Comparison of ENCODE assay signal across 7 mouse cellular contexts in the genomic region with DNA sequence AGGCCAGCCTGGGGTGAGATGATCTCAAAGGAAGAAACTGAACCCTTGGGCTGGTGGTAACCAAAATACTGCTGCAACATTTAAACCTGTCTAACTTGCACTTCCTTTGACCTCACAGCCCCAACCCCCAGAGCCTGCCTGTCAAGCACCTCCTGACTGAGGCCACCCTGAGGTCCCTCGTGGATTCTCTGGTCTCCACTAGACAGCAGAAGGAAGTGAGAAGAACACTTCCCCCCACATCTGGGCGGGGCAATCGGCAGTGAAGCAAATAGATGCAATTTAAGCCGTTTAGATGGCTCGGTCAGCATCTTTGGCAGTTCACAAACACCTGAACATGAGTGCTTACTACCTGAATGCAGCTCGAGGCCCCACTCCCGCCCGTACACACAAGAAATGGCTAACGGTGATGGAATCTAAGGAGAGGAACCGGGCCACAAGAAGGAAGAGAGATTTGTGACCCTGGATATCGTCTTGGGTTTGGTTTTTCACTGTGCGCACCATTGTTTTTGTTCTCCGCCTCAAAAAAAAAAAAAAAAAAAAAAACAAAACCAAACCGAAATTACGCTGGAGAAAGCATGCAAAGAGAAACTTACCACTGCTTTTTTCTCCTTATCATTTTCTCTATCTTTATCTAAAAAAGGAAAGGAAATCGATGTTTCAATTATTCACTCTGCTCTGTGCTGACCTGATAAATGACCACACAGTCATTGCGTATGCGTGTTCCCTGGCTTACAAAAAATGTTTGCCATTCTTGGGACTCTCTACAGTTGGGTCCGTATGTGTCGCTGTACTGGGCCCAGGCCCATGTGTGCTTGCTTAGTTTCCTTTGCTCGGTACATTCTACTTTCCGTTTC. TPM values are rescaled to one million over a fixed set of nuclear protein-coding genes. Genes with fewer than 3 reads are reported as not detected.
DNase-seq lines count a peak whose midpoint lies in the region; ATAC-seq and TF ChIP-seq lines count a peak whose summit lies in the region.

No protein-coding gene starts in this region.

- peak overlapping the region; percentile 84 for H3K4me2 ChIP-seq in embryonic facial prominence, embryonic 13.5 days
- H3K4me2 ChIP-seq in hindbrain, embryonic 11.5 days (replicated peaks; ENCODE audit: low read depth, low read length) = peak overlapping the region; percentile 59
- H3K4me2 ChIP-seq in limb, embryonic 14.5 days (replicated peaks; ENCODE audit: low read depth, low read length, severe bottlenecking) = peak overlapping the region; percentile 83
- H3K4me2 ChIP-seq in midbrain, embryonic 14.5 days (ENCODE audit: low read length) = peak overlapping the region; percentile 86

- no peaks in the 10 kb centered on the region for H3K27me3 ChIP-seq in embryonic facial prominence, embryonic 13.5 days
- H3K27me3 ChIP-seq in hindbrain, embryonic 11.5 days (ENCODE audit: control insufficient read depth, insufficient read depth, low read length) = no peaks in the 10 kb centered on the region
- H3K27me3 ChIP-seq in limb, embryonic 14.5 days (ENCODE audit: control insufficient read depth, insufficient read depth, low read length) = no peaks in the 10 kb centered on the region
- H3K27me3 ChIP-seq in midbrain, embryonic 14.5 days (ENCODE audit: control insufficient read depth, insufficient read depth, low read length) = no peaks in the 10 kb centered on the region

- H3K9me3 ChIP-seq in embryonic facial prominence, embryonic 13.5 days = no peaks in the 10 kb centered on the region
- no peaks in the 10 kb centered on the region for H3K9me3 ChIP-seq in hindbrain, embryonic 11.5 days (ENCODE audit: control insufficient read depth, low read length)
- no peaks in the 10 kb centered on the region for H3K9me3 ChIP-seq in limb, embryonic 14.5 days (ENCODE audit: control insufficient read depth, low read length)
- no peaks in the 10 kb centered on the region for H3K9me3 ChIP-seq in midbrain, embryonic 14.5 days (ENCODE audit: control insufficient read depth, low read length)

- H3K9ac ChIP-seq in embryonic facial prominence, embryonic 13.5 days = peak overlapping the region; percentile 87
- peak overlapping the region; percentile 85; the same call in 1 of the 2 replicates for H3K9ac ChIP-seq in hindbrain, embryonic 11.5 days (ENCODE audit: low read depth, low read length)
- H3K9ac ChIP-seq in limb, embryonic 14.5 days (ENCODE audit: low read depth, low read length, severe bottlenecking) = peak overlapping the region; percentile 74; the same call in 1 of the 2 replicates
- peak overlapping the region; percentile 86 for H3K9ac ChIP-seq in midbrain, embryonic 14.5 days (replicated peaks; ENCODE audit: low read length)

- peaks cover 12% of the 10 kb centered on the region for H3K36me3 ChIP-seq in embryonic facial prominence, embryonic 13.5 days
- peaks cover 2% of the 10 kb centered on the region; the same call in 1 of the 2 replicates for H3K36me3 ChIP-seq in hindbrain, embryonic 11.5 days (ENCODE audit: control insufficient read depth, insufficient read depth, low read length)
- peaks cover 20% of the 10 kb centered on the region for H3K36me3 ChIP-seq in limb, embryonic 14.5 days (ENCODE audit: control insufficient read depth, insufficient read depth, low read length)
- H3K36me3 ChIP-seq in midbrain, embryonic 14.5 days (ENCODE audit: control insufficient read depth, insufficient read depth, low read length) = peaks cover 23% of the 10 kb centered on the region

- ATAC-seq in embryonic facial prominence, embryonic 13.5 days (ENCODE audit: insufficient number of reproducible peaks, insufficient read depth, low FRiP score, low TSS enrichment, low read depth) = no peak
- ATAC-seq in hindbrain, embryonic 11.5 days (ENCODE audit: low FRiP score) = no peak
- ATAC-seq in limb, embryonic 14.5 days (ENCODE audit: low FRiP score, low read depth) = no peak
- no peak for ATAC-seq in midbrain, embryonic 14.5 days (ENCODE audit: low FRiP score, low TSS enrichment)

- DNase-seq in MEL-GATA-1-ER (ENCODE audit: extremely low read depth, low read depth) = peak; percentile 39
- no peak for DNase-seq in hindbrain, embryonic 11.5 days (ENCODE audit: low spot score)
- DNase-seq in limb, embryonic 14.5 days (ENCODE audit: low spot score) = no peak
- no peak for DNase-seq in midbrain, embryonic 14.5 days
- peak; percentile 54 for DNase-seq in thymus, postnatal 0 days (ENCODE audit: low spot score)
- no peak for DNase-seq in right cerebral cortex, postnatal 25 days

- H3K27ac ChIP-seq in embryonic facial prominence, embryonic 13.5 days = no peak overlapping the region
- no peak overlapping the region for H3K27ac ChIP-seq in hindbrain, embryonic 11.5 days (ENCODE audit: low read depth, low read length)
- no peak overlapping the region; the same call in 1 of the 2 replicates for H3K27ac ChIP-seq in limb, embryonic 14.5 days (replicated peaks; ENCODE audit: low read depth, low read length)
- H3K27ac ChIP-seq in midbrain, embryonic 14.5 days (replicated peaks; ENCODE audit: low read depth, low read length) = 0 out of 2 replicates have a peak overlapping the region, but pooled peaks have one; percentile 49

- 66% methylated on average over 22 of the region's 22 CpGs for WGBS in embryonic facial prominence, embryonic 13.5 days
- 77% methylated on average over 22 of the region's 22 CpGs for WGBS in hindbrain, embryonic 11.5 days
- WGBS in limb, embryonic 14.5 days = 69% methylated on average over 22 of the region's 22 CpGs
- 79% methylated on average over 22 of the region's 22 CpGs for WGBS in midbrain, embryonic 14.5 days

- H3K4me1 ChIP-seq in embryonic facial prominence, embryonic 13.5 days = peaks cover 20% of the 10 kb centered on the region
- no peaks in the 10 kb centered on the region for H3K4me1 ChIP-seq in hindbrain, embryonic 11.5 days (replicated peaks; ENCODE audit: control insufficient read depth, insufficient read depth, low read length)
- peaks cover 10% of the 10 kb centered on the region for H3K4me1 ChIP-seq in limb, embryonic 14.5 days (ENCODE audit: control insufficient read depth, insufficient read depth, low read length)
- peaks cover 17% of the 10 kb centered on the region for H3K4me1 ChIP-seq in midbrain, embryonic 14.5 days (ENCODE audit: control insufficient read depth, insufficient read depth, low read length)

- TF ChIP-seq POLR2A in limb, embryonic 14.5 days (IDR thresholded peaks at IDR 0.05; ENCODE audit: borderline replicate concordance, extremely low read depth, insufficient read depth, insufficient read length) = no peak

- peak overlapping the region; percentile 90 for H3K4me3 ChIP-seq in embryonic facial prominence, embryonic 13.5 days
- H3K4me3 ChIP-seq in hindbrain, embryonic 11.5 days (ENCODE audit: low read depth, low read length) = peak overlapping the region; percentile 87
- peak overlapping the region; percentile 80 for H3K4me3 ChIP-seq in limb, embryonic 14.5 days (replicated peaks; ENCODE audit: low read length)
- peak overlapping the region; percentile 91 for H3K4me3 ChIP-seq in midbrain, embryonic 14.5 days (replicated peaks; ENCODE audit: low read depth, low read length)

RNA-seq across cellular contexts. Expression of a gene that starts 1.1 kb away (rescaled TPM):
- polyA plus RNA-seq in embryonic facial prominence, embryonic 13.5 days (2015; fragmentation: Nextera tagmentation; extraction: Ambion mirVana) = 19.8 and 21.7 TPM in 2 replicates
- polyA plus RNA-seq in hindbrain, embryonic 11.5 days (2014; fragmentation: Nextera tagmentation; extraction: Ambion mirVana) = 32.5 and 36.5 TPM in 2 replicates
- 18.5 and 20.4 TPM in 2 replicates for polyA plus RNA-seq in limb, embryonic 14.5 days (2012; rRNA removed)
- 19.2 and 20.2 TPM in 2 replicates for polyA plus RNA-seq in limb, embryonic 14.5 days (2014; fragmentation: Nextera tagmentation; extraction: Ambion mirVana)
- 43.7 and 56.6 TPM in 2 replicates for polyA plus RNA-seq in midbrain, embryonic 14.5 days (2014; fragmentation: Nextera tagmentation; extraction: Ambion mirVana)
- polyA plus RNA-seq in thymus, postnatal 0 days (2015; fragmentation: Nextera tagmentation; extraction: Ambion mirVana) = 20.4 and 24.0 TPM in 2 replicates

RNA-seq across cellular contexts. Expression of a gene that starts 3.4 kb away (rescaled TPM):
- 65.1 and 69.5 TPM in 2 replicates for polyA plus RNA-seq in embryonic facial prominence, embryonic 13.5 days (2015; fragmentation: Nextera tagmentation; extraction: Ambion mirVana)
- 30.9 and 36.5 TPM in 2 replicates for polyA plus RNA-seq in hindbrain, embryonic 11.5 days (2014; fragmentation: Nextera tagmentation; extraction: Ambion mirVana)
- 49.2 and 56.0 TPM in 2 replicates for polyA plus RNA-seq in limb, embryonic 14.5 days (2012; rRNA removed)
- 36.9 and 42.2 TPM in 2 replicates for polyA plus RNA-seq in limb, embryonic 14.5 days (2014; fragmentation: Nextera tagmentation; extraction: Ambion mirVana)
- polyA plus RNA-seq in midbrain, embryonic 14.5 days (2014; fragmentation: Nextera tagmentation; extraction: Ambion mirVana) = 30.3 and 31.4 TPM in 2 replicates
- 50.7 and 52.6 TPM in 2 replicates for polyA plus RNA-seq in thymus, postnatal 0 days (2015; fragmentation: Nextera tagmentation; extraction: Ambion mirVana)

RNA-seq across cellular contexts. Expression of a gene that starts 45.7 kb away (rescaled TPM):
- polyA plus RNA-seq in embryonic facial prominence, embryonic 13.5 days (2015; fragmentation: Nextera tagmentation; extraction: Ambion mirVana) = not detected in 2 replicates
- polyA plus RNA-seq in hindbrain, embryonic 11.5 days (2014; fragmentation: Nextera tagmentation; extraction: Ambion mirVana) = not detected in 2 replicates
- polyA plus RNA-seq in limb, embryonic 14.5 days (2012; rRNA removed) = not detected in 2 replicates
- polyA plus RNA-seq in limb, embryonic 14.5 days (2014; fragmentation: Nextera tagmentation; extraction: Ambion mirVana) = not detected in 2 replicates
- not detected in 2 replicates for polyA plus RNA-seq in midbrain, embryonic 14.5 days (2014; fragmentation: Nextera tagmentation; extraction: Ambion mirVana)
- not detected in 2 replicates for polyA plus RNA-seq in thymus, postnatal 0 days (2015; fragmentation: Nextera tagmentation; extraction: Ambion mirVana)

Comparison
In these comparisons a context has a peak if more than half of its experiments do, and no peak if none do; other contexts are left out.
1. DNase-seq: peak in MEL-GATA-1-ER (single experiment) and thymus, postnatal 0 days (single experiment); none in hindbrain, embryonic 11.5 days (single experiment), limb, embryonic 14.5 days (single experiment), midbrain, embryonic 14.5 days (single experiment) and right cerebral cortex, postnatal 25 days (single experiment).
2. Peak in every context shown above with its lines, with median percentiles within 50 percentile points of each other: H3K4me2 ChIP-seq, H3K4me3 ChIP-seq and H3K9ac ChIP-seq.